Mouse (Mus musculus) heart, postnatal 0 days (tissue): ENCODE data around the gene Ptpn3. TPM values are rescaled to one million over a fixed set of nuclear protein-coding genes. Genes with fewer than 3 reads are reported as not detected.
A peak's percentile ranks its signal among the peaks of the same experiment; 100 is the strongest.

Source experiments
- ATAC-seq: fragments of 200-750 bp; cut with Nextera tagmentation; 2 replicates; pipeline ENCODE4 v1.8.0; 2017; ENCODE audit warnings: low read depth, moderate number of reproducible peaks, moderate library complexity; ENCODE audit not compliant: insufficient read depth
- DNase-seq: peaks from one replicate; pipeline ENCODE4 v3.0.0-alpha.2; 2016; ENCODE audit warnings: low spot score
- H3K27ac ChIP-seq: fragments of 300-500 bp; sonication (generic); 2 replicates; pipeline ENCODE4 v1.5.1; 2014; ENCODE audit warnings: low read depth, mild to moderate bottlenecking
- H3K27me3 ChIP-seq: fragments of 300-500 bp; sonication (generic); 2 replicates; pipeline ENCODE4 v1.6.1; 2014; ENCODE audit warnings: low read length, mixed read lengths; ENCODE audit not compliant: control insufficient read depth, insufficient read depth
- H3K36me3 ChIP-seq: fragments of 300-500 bp; sonication (generic); replicated peaks from 2 replicates; pipeline ENCODE4 v1.6.1; 2014; ENCODE audit warnings: low read length, mixed read lengths; ENCODE audit not compliant: control insufficient read depth, insufficient read depth
- H3K4me1 ChIP-seq: fragments of 300-500 bp; sonication (generic); 2 replicates; pipeline ENCODE4 v1.6.1; 2014; ENCODE audit warnings: antibody characterized with exemption; ENCODE audit not compliant: control insufficient read depth, insufficient read depth
- H3K4me2 ChIP-seq: fragments of 300-500 bp; sonication (generic); 2 replicates; pipeline ENCODE4 v1.6.1; 2014; ENCODE audit warnings: low read depth, mild to moderate bottlenecking, low read length, moderate library complexity
- H3K4me3 ChIP-seq: fragments of 300-500 bp; sonication (generic); 2 replicates; pipeline ENCODE4 v1.5.1; 2014; ENCODE audit warnings: low read depth, low read length
- H3K9ac ChIP-seq: fragments of 300-500 bp; sonication (generic); replicated peaks from 2 replicates; pipeline ENCODE4 v1.6.1; 2014; ENCODE audit warnings: low read depth, low read length, mixed read lengths
- H3K9me3 ChIP-seq: fragments of 300-500 bp; sonication (generic); replicated peaks from 2 replicates; pipeline ENCODE4 v1.6.1; 2016; ENCODE audit warnings: low read length; ENCODE audit not compliant: control insufficient read depth
- CTCF ChIP-seq: IDR thresholded peaks from 2 replicates; pipeline ENCODE4 v1.5.1; 2016; ENCODE audit warnings: antibody characterized with exemption, control low read depth, low read depth
- EP300 ChIP-seq: IDR thresholded peaks from 2 replicates; pipeline ENCODE4 v1.6.1; 2016; ENCODE audit warnings: antibody characterized with exemption, low read depth
- WGBS: fragments of 180-500 bp; shearing (Covaris S2); extraction: QIAGEN DNeasy Blood & Tissue Kit; methylation state at CpG from one replicate; pipeline ENCODE4 v1.1.7; 2014; 5-methylcytosine and 5-hydroxymethylcytosine counted together
- polyA plus RNA-seq: library from polyadenylated mRNA; unstranded; fragments of >200 nt; fragmentation: Nextera tagmentation; extraction: Ambion mirVana; gene quantifications from 2 replicates; pipeline ENCODE4 v1.2.1, GENCODE M21; 2015
- total RNA-seq: library from RNA; depleted of rRNA; stranded (reverse); fragments of >200 nt; gene quantifications from 2 replicates; pipeline ENCODE4 v1.2.3, GENCODE M21; 2014; ENCODE audit warnings: low replicate concordance; rRNA removed

The Ptpn3 gene
- 1.0 and 3.4 TPM in 2 replicates for total RNA-seq
- polyA plus RNA-seq = 2.2 and 2.3 TPM in 2 replicates

- peak within 1 kb of the TSS; percentile 82 for H3K4me3 ChIP-seq
- H3K36me3 ChIP-seq = no peaks in the 10 kb centered on the region
- TF ChIP-seq EP300 (no peak), CTCF (no peak)
- DNase-seq = peak; percentile 88
- H3K4me2 ChIP-seq = peak within 1 kb of the TSS; percentile 97
- WGBS = under 1% methylated on average over 42 of the region's 42 CpGs
- peaks cover 7% of the 10 kb centered on the region; the same call in 1 of the 2 replicates for H3K4me1 ChIP-seq
- H3K27me3 ChIP-seq = no peaks in the 10 kb centered on the region
- H3K9ac ChIP-seq = peak within 1 kb of the TSS; percentile 27
- peak; percentile 91 for ATAC-seq
- no peaks in the 10 kb centered on the region for H3K9me3 ChIP-seq
- H3K27ac ChIP-seq = peak within 1 kb of the TSS; percentile 64
These were observed at the start of gene Ptpn3 for GRCm38 (mm10) chr4:57301410-57302313. Ptpn3 (minus strand) TSS chr4:57301837.

DNA sequence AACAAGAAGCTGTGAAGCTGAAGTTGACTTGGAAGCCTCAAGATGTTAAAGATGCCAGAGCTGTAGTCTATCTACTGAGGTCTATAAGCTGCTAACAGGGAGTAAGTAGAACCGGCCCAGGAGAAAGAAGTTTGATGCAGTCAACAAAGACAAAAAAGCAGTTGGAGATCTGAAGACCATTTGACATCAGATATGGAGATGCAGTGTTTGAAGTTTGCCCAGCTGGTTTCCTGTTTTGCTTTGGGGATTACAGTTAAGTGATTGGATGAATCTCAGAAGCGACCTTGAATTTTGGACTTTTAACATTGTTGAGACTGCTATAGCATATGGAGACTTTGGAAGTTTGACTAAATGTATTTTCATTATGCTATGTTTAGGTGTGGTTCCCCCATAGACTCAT lies 48.9 kb upstream of the Ptpn3 start:
- Histone ChIP-seq H3K4me2 (no peak overlapping the region), H3K4me3 (no peak overlapping the region), H3K4me1 (no peaks in the 10 kb centered on the region), H3K36me3 (no peaks in the 10 kb centered on the region), H3K27ac (no peak overlapping the region), H3K9me3 (no peaks in the 10 kb centered on the region), H3K9ac (no peak overlapping the region), H3K27me3 (no peaks in the 10 kb centered on the region)
- TF ChIP-seq EP300 (no peak), CTCF (no peak)
- DNase-seq (no peak), ATAC-seq (no peak)
- 83% methylated on average over 2 of the region's 2 CpGs for WGBS

GRCm38 (mm10) chr4:57343996-57344395 lies 42.4 kb upstream of the Ptpn3 start:
- ATAC-seq (no peak), DNase-seq (no peak)
- Histone ChIP-seq H3K27me3 (no peaks in the 10 kb centered on the region), H3K9me3 (no peaks in the 10 kb centered on the region), H3K4me1 (no peaks in the 10 kb centered on the region), H3K9ac (no peak overlapping the region), H3K4me2 (no peak overlapping the region), H3K4me3 (no peak overlapping the region), H3K27ac (no peak overlapping the region), H3K36me3 (no peaks in the 10 kb centered on the region)
- 96% methylated on average over 7 of the region's 7 CpGs for WGBS
- TF ChIP-seq CTCF (no peak), EP300 (no peak)

GRCm38 (mm10) chr4:57338923-57339322 lies 37.3 kb upstream of the Ptpn3 start:
- Histone ChIP-seq H3K36me3 (no peaks in the 10 kb centered on the region), H3K9me3 (no peaks in the 10 kb centered on the region), H3K27ac (no peak overlapping the region), H3K9ac (no peak overlapping the region), H3K4me2 (no peak overlapping the region), H3K27me3 (no peaks in the 10 kb centered on the region), H3K4me1 (no peaks in the 10 kb centered on the region), H3K4me3 (no peak overlapping the region)
- no peak for ATAC-seq
- TF ChIP-seq CTCF (no peak), EP300 (no peak)
- 86% methylated on average over 17 of the region's 17 CpGs for WGBS
- DNase-seq = no peak

- no peak overlapping the region for H3K27ac ChIP-seq
- no peak for TF ChIP-seq CTCF
- no peak for TF ChIP-seq EP300
- 65% methylated on average over 9 of the region's 9 CpGs for WGBS
- no peak overlapping the region for H3K9ac ChIP-seq
- H3K27me3 ChIP-seq = no peaks in the 10 kb centered on the region
- DNase-seq (no peak), ATAC-seq (no peak)
- no peaks in the 10 kb centered on the region for H3K4me1 ChIP-seq
- H3K4me2 ChIP-seq = no peak overlapping the region
- H3K9me3 ChIP-seq = no peaks in the 10 kb centered on the region
- no peak overlapping the region for H3K4me3 ChIP-seq
- H3K36me3 ChIP-seq = no peaks in the 10 kb centered on the region
These were observed 36.4 kb upstream of the Ptpn3 start for GRCm38 (mm10) chr4:57338061-57338460.
